Mouse (Mus musculus) cerebellum, adult 8-10 months (tissue): ENCODE measurements at regions not wholly inside any gene's neighbourhood (a gene's known extent, or its start where the extent isn't known, plus 50 kb on each side); places are given as distances from the start of the nearest gene placed in this dataset.

Source experiments
- DNase-seq: peaks from one replicate; pipeline ENCODE4 v3.0.0; 2022

- DNase-seq = no peak
Measured at GRCm38 (mm10) chr7:98768460-98768859, 65.6 kb downstream of the Thap12 start.

- DNase-seq = no peak
Measured at GRCm38 (mm10) chr7:98769111-98769734, 65.7 kb upstream of the Wnt11 start.

- no peak for DNase-seq
Measured at GRCm38 (mm10) chr7:98770257-98770890, 64.5 kb upstream of the Wnt11 start.

- peak; percentile 21 for DNase-seq
Measured at GRCm38 (mm10) chr7:98771134-98771775, 63.7 kb upstream of the Wnt11 start.

- no peak for DNase-seq
Measured at GRCm38 (mm10) chr7:98774597-98774996, 60.3 kb upstream of the Wnt11 start.

- no peak for DNase-seq
Measured at GRCm38 (mm10) chr7:98775031-98775430, 59.9 kb upstream of the Wnt11 start.

- no peak for DNase-seq
Measured at GRCm38 (mm10) chr7:98777304-98777849, 57.5 kb upstream of the Wnt11 start.

- peak; percentile 40 for DNase-seq
Measured at GRCm38 (mm10) chr7:98778929-98779328, 56.0 kb upstream of the Wnt11 start.

- DNase-seq = no peak
Measured at GRCm38 (mm10) chr7:98783521-98783920, 51.4 kb upstream of the Wnt11 start.

- no peak for DNase-seq
Measured at GRCm38 (mm10) chr7:98783954-98784353, 51.0 kb upstream of the Wnt11 start.

- peak; percentile 9 for DNase-seq
Measured at GRCm38 (mm10) chr7:98784369-98784931, 50.5 kb upstream of the Wnt11 start.
